Mouse (Mus musculus) C2C12 (cell line): ENCODE data around the gene Cdh4.

Experiments used
- CTCF ChIP-seq: IDR thresholded peaks from one replicate; pipeline ENCODE4 v1.5.1; 2011; ENCODE audit not compliant: control insufficient read depth, insufficient read depth, insufficient read length
- MAX ChIP-seq: IDR thresholded peaks from one replicate; pipeline ENCODE4 v1.6.1; 2011; ENCODE audit warnings: mild to moderate bottlenecking, control low read depth
- MYOD1 ChIP-seq: IDR thresholded peaks from one replicate; pipeline ENCODE4 v1.6.1; 2011; ENCODE audit warnings: low read depth; ENCODE audit not compliant: control insufficient read depth, insufficient read length
- USF1 ChIP-seq: IDR thresholded peaks from one replicate; pipeline ENCODE4 v1.6.1; 2011; ENCODE audit warnings: low read depth, mild to moderate bottlenecking, control low read depth, moderate library complexity

- TF ChIP-seq USF1 = no peak
- no peak for TF ChIP-seq MAX
- TF ChIP-seq CTCF = no peak
- no peak for TF ChIP-seq MYOD1
These were observed 46.8 kb upstream of the Cdh4 start for GRCm38 (mm10) chr2:179395442-179395841.
